Mouse (Mus musculus): ENCODE data around the gene Gadl1.

DNA sequence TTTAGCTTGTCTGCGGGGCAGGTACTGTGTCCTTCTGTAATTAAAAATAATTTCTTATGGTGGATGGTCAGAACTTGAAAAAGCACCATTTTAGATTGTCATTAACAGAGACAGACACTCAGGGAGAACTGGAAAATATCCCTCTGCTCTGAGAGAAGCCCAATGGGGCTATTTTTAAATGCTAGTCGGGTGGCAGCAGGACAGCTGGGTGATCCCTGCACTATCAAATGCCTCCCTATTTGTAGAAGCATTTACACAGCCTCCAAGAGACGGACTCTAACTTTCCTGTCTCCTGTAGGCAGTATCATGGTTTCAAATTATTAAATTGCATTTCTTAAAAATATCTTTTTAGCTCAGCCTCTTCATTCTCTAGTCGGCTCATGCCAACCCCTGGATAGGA is 89.1 kb downstream of the Gadl1 start:
- TF ChIP-seq CHD2 (IDR thresholded peaks at IDR 0.05; ENCODE audit: low read length) (no peak), CTCF (conservative IDR thresholded peaks at IDR 0.05 in 1 of 2, IDR thresholded peaks at IDR 0.05 in 1 of 2; ENCODE audit: low read depth in 2 of 2, low read length in 2 of 2) (no peak), KAT2A (IDR thresholded peaks at IDR 0.05; ENCODE audit: insufficient replicate concordance, low read length) (no peak), ELF1 (IDR thresholded peaks at IDR 0.05; ENCODE audit: low read depth, low read length) (no peak), EP300 (IDR thresholded peaks at IDR 0.05; ENCODE audit: low read length) (no peak), RCOR1 (conservative IDR thresholded peaks at IDR 0.05; ENCODE audit: low read depth, low read length) (no peak), POLR2A (IDR thresholded peaks at IDR 0.05; ENCODE audit: low read depth, low read length) (no peak), E2F4 (IDR thresholded peaks at IDR 0.05; ENCODE audit: insufficient replicate concordance, low read depth, low read length) (no peak), ZNF384 (IDR thresholded peaks at IDR 0.05; ENCODE audit: low read depth, low read length) (no peak), TBP (conservative IDR thresholded peaks at IDR 0.05; ENCODE audit: low read depth, low read length) (no peak), NELFE (IDR thresholded peaks at IDR 0.05; ENCODE audit: low read depth, low read length) (no peak), MAX (IDR thresholded peaks at IDR 0.05; ENCODE audit: low read length) (no peak), CHD1 (IDR thresholded peaks at IDR 0.05; ENCODE audit: low read depth, low read length) (no peak)
